Mouse (Mus musculus) CH12.LX (cell line): ENCODE data around the gene Cry2. TPM values are rescaled to one million over a fixed set of nuclear protein-coding genes. Genes with fewer than 3 reads are reported as not detected.

Experiments
- DNase-seq: peaks from one replicate; pipeline ENCODE4 v3.0.0-alpha.2; 2013; ENCODE audit errors: extremely low read depth
- H3K27ac ChIP-seq: 2 replicates; pipeline ENCODE4 v1.5.1; 2012; ENCODE audit warnings: low read depth, mild to moderate bottlenecking, control low read depth, moderate library complexity; ENCODE audit not compliant: insufficient read depth
- H3K27me3 ChIP-seq: replicated peaks from 2 replicates; pipeline ENCODE3; 2012; ENCODE audit warnings: inconsistent platforms
- H3K36me3 ChIP-seq, 2 experiments: replicated peaks in 1 of 2; 2 replicates each; pipeline versions ENCODE3 to v1.6.1; 2012; ENCODE audit warnings: inconsistent platforms in 1 of 2, low read length in 1 of 2, mild to moderate bottlenecking in 1 of 2, mixed read lengths in 1 of 2, moderate library complexity in 1 of 2; ENCODE audit not compliant: control insufficient read depth in 1 of 2, insufficient read depth in 1 of 2
- H3K4me1 ChIP-seq, 2 experiments: 2 replicates each; pipeline ENCODE4 v1.6.1; 2012; ENCODE audit warnings: inconsistent platforms in 1 of 2, moderate library complexity in 1 of 2; ENCODE audit not compliant: insufficient read depth in 2 of 2, control insufficient read depth in 1 of 2
- H3K4me2 ChIP-seq: 2 replicates; pipeline ENCODE4 v1.6.1; 2012; ENCODE audit warnings: low read depth, mild to moderate bottlenecking, control low read depth; ENCODE audit not compliant: poor library complexity, insufficient read depth, severe bottlenecking
- H3K4me3 ChIP-seq, 3 experiments: fragments of 150-350 bp in 1 of 3; sonication (generic) in 1 of 3; replicated peaks in 1 of 3; 2 replicates each; pipeline versions ENCODE3 to v1.5.1; 2011 to 2012; ENCODE audit warnings: low read depth in 2 of 3, low read length in 2 of 3, mild to moderate bottlenecking in 2 of 3, moderate library complexity in 2 of 3, control low read depth in 1 of 3, improper control_type of control experiment in 1 of 3, inconsistent platforms in 1 of 3, mixed read lengths in 1 of 3; ENCODE audit not compliant: poor library complexity in 1 of 3
- H3K79me2 ChIP-seq: replicated peaks from 2 replicates; pipeline ENCODE4 v1.6.1; 2012; ENCODE audit warnings: mild to moderate bottlenecking, moderate library complexity; ENCODE audit not compliant: control insufficient read depth, poor library complexity, insufficient read depth, severe bottlenecking; ENCODE audit errors: extremely low read depth
- H3K9ac ChIP-seq: 2 replicates; pipeline ENCODE4 v1.6.1; 2012; ENCODE audit warnings: low read depth, mild to moderate bottlenecking, control low read depth, moderate library complexity; ENCODE audit not compliant: insufficient read depth
- H3K9me3 ChIP-seq: replicated peaks from 2 replicates; pipeline ENCODE3; 2012; ENCODE audit warnings: low read length, inconsistent platforms, mixed read lengths
- BHLHE40 ChIP-seq: IDR thresholded peaks from 2 replicates; pipeline ENCODE4 v1.6.1; 2011; ENCODE audit warnings: mild to moderate bottlenecking, low read depth, low read length, improper control_type of control experiment
- CHD1 ChIP-seq: IDR thresholded peaks from 2 replicates; pipeline ENCODE4 v1.6.1; 2012; ENCODE audit warnings: low read depth, low read length, improper control_type of control experiment, inconsistent platforms
- CHD2 ChIP-seq: IDR thresholded peaks from 2 replicates; pipeline ENCODE4 v1.6.1; 2011; ENCODE audit warnings: low read length, improper control_type of control experiment
- CTCF ChIP-seq, 2 experiments: IDR thresholded peaks in 1 of 2; conservative IDR thresholded peaks in 1 of 2; 2 replicates each; pipeline ENCODE4 v1.5.1; 2011 to 2012; ENCODE audit warnings: low read depth in 2 of 2, low read length in 2 of 2, improper control_type of control experiment in 1 of 2, inconsistent platforms in 1 of 2, mild to moderate bottlenecking in 1 of 2, moderate library complexity in 1 of 2
- E2F4 ChIP-seq: IDR thresholded peaks from 2 replicates; pipeline ENCODE4 v1.6.1; 2011; ENCODE audit warnings: low read depth, low read length, improper control_type of control experiment; ENCODE audit not compliant: insufficient replicate concordance
- ELF1 ChIP-seq: IDR thresholded peaks from 2 replicates; pipeline ENCODE4 v1.6.1; 2014; ENCODE audit warnings: low read depth, mild to moderate bottlenecking, inconsistent platforms, low read length, improper control_type of control experiment
- EP300 ChIP-seq: IDR thresholded peaks from 2 replicates; pipeline ENCODE4 v1.6.1; 2011; ENCODE audit warnings: low read length, improper control_type of control experiment
- ETS1 ChIP-seq: conservative IDR thresholded peaks from 2 replicates; pipeline ENCODE4 v1.6.1; 2012; ENCODE audit warnings: low read depth, mild to moderate bottlenecking, inconsistent platforms, low read length, improper control_type of control experiment, moderate library complexity
- GABPA ChIP-seq: IDR thresholded peaks from 2 replicates; pipeline ENCODE4 v1.6.1; 2012; ENCODE audit warnings: low read depth, low read length, improper control_type of control experiment, inconsistent platforms; ENCODE audit not compliant: insufficient replicate concordance
- HCFC1 ChIP-seq: IDR thresholded peaks from 2 replicates; pipeline ENCODE4 v1.6.1; 2012; ENCODE audit warnings: low read depth, mild to moderate bottlenecking, inconsistent platforms, low read length, improper control_type of control experiment
- IRF4 ChIP-seq: IDR thresholded peaks from 2 replicates; pipeline ENCODE4 v1.6.1; 2014; ENCODE audit warnings: low read depth, mild to moderate bottlenecking, inconsistent platforms, low read length, improper control_type of control experiment
- JUN ChIP-seq: IDR thresholded peaks from 2 replicates; pipeline ENCODE4 v1.6.1; 2011; ENCODE audit warnings: low read depth, mild to moderate bottlenecking, low read length, improper control_type of control experiment, moderate library complexity; ENCODE audit not compliant: insufficient read depth
- JUND ChIP-seq: conservative IDR thresholded peaks from 2 replicates; pipeline ENCODE4 v1.6.1; 2011; ENCODE audit warnings: low read depth, low read length, improper control_type of control experiment
- KAT2A ChIP-seq: IDR thresholded peaks from 2 replicates; pipeline ENCODE4 v1.6.1; 2012; ENCODE audit warnings: low read length, improper control_type of control experiment, inconsistent platforms; ENCODE audit not compliant: insufficient replicate concordance
- MAFK ChIP-seq: IDR thresholded peaks from 2 replicates; pipeline ENCODE4 v1.6.1; 2011; ENCODE audit warnings: low read length, improper control_type of control experiment; ENCODE audit not compliant: insufficient replicate concordance
- MAX ChIP-seq: IDR thresholded peaks from 2 replicates; pipeline ENCODE4 v1.6.1; 2011; ENCODE audit warnings: low read length, improper control_type of control experiment
- MAZ ChIP-seq: IDR thresholded peaks from 2 replicates; pipeline ENCODE4 v1.6.1; 2012; ENCODE audit warnings: low read depth, mild to moderate bottlenecking, inconsistent platforms, low read length, improper control_type of control experiment, moderate library complexity
- MEF2A ChIP-seq: IDR thresholded peaks from 2 replicates; pipeline ENCODE4 v1.6.1; 2014; ENCODE audit warnings: low read depth, mild to moderate bottlenecking, inconsistent platforms, low read length, improper control_type of control experiment, borderline replicate concordance
- MXI1 ChIP-seq: IDR thresholded peaks from 2 replicates; pipeline ENCODE4 v1.6.1; 2011; ENCODE audit warnings: mild to moderate bottlenecking, low read depth, low read length, improper control_type of control experiment
- MYC ChIP-seq: IDR thresholded peaks from 2 replicates; pipeline ENCODE4 v1.6.1; 2011; ENCODE audit warnings: low read depth, mild to moderate bottlenecking, improper control_type of control experiment, low read length
- NELFE ChIP-seq: IDR thresholded peaks from 2 replicates; pipeline ENCODE4 v1.6.1; 2011; ENCODE audit warnings: low read depth, low read length, improper control_type of control experiment
- NRF1 ChIP-seq: IDR thresholded peaks from 2 replicates; pipeline ENCODE4 v1.6.1; 2014; ENCODE audit warnings: low read depth, mild to moderate bottlenecking, inconsistent platforms, low read length, improper control_type of control experiment, moderate library complexity
- PAX5 ChIP-seq: IDR thresholded peaks from 2 replicates; pipeline ENCODE4 v1.6.1; 2012; ENCODE audit warnings: low read length, inconsistent platforms, mixed read lengths
- POLR2A ChIP-seq: IDR thresholded peaks from 2 replicates; pipeline ENCODE4 v1.6.1; 2011; ENCODE audit warnings: low read depth, mild to moderate bottlenecking, improper control_type of control experiment, low read length
- POLR2AphosphoS2 ChIP-seq: IDR thresholded peaks from 2 replicates; pipeline ENCODE4 v1.6.1; 2011; ENCODE audit warnings: low read depth, low read length, improper control_type of control experiment
- RAD21 ChIP-seq: IDR thresholded peaks from 2 replicates; pipeline ENCODE4 v1.6.1; 2011; ENCODE audit warnings: low read depth, mild to moderate bottlenecking, low read length, improper control_type of control experiment, moderate library complexity
- RCOR1 ChIP-seq: conservative IDR thresholded peaks from 2 replicates; pipeline ENCODE4 v1.6.1; 2012; ENCODE audit warnings: low read depth, mild to moderate bottlenecking, inconsistent platforms, low read length, improper control_type of control experiment
- SIN3A ChIP-seq: IDR thresholded peaks from 2 replicates; pipeline ENCODE4 v1.6.1; 2012; ENCODE audit warnings: low read length, improper control_type of control experiment, inconsistent platforms
- SMC3 ChIP-seq: IDR thresholded peaks from 2 replicates; pipeline ENCODE4 v1.6.1; 2011; ENCODE audit warnings: low read depth, low read length, improper control_type of control experiment
- TBP ChIP-seq: conservative IDR thresholded peaks from 2 replicates; pipeline ENCODE4 v1.6.1; 2011; ENCODE audit warnings: low read depth, low read length, improper control_type of control experiment
- TCF12 ChIP-seq: IDR thresholded peaks from 2 replicates; pipeline ENCODE4 v1.6.1; 2014; ENCODE audit warnings: low read depth, mild to moderate bottlenecking, inconsistent platforms, low read length, improper control_type of control experiment
- UBTF ChIP-seq: IDR thresholded peaks from 2 replicates; pipeline ENCODE4 v1.6.1; 2012; ENCODE audit warnings: low read depth, mild to moderate bottlenecking, inconsistent platforms, low read length, improper control_type of control experiment, moderate library complexity
- USF1 ChIP-seq: IDR thresholded peaks from 2 replicates; pipeline ENCODE4 v1.6.1; 2014; ENCODE audit warnings: low read depth, mild to moderate bottlenecking, inconsistent platforms, low read length, improper control_type of control experiment
- USF2 ChIP-seq: conservative IDR thresholded peaks from 2 replicates; pipeline ENCODE4 v1.6.1; 2011; ENCODE audit warnings: low read depth, low read length, improper control_type of control experiment
- ZC3H11A ChIP-seq: IDR thresholded peaks from 2 replicates; pipeline ENCODE4 v1.6.1; 2012; ENCODE audit warnings: low read depth, mild to moderate bottlenecking, inconsistent platforms, low read length, improper control_type of control experiment
- ZKSCAN1 ChIP-seq: IDR thresholded peaks from 2 replicates; pipeline ENCODE4 v1.6.1; 2012; ENCODE audit warnings: low read depth, inconsistent platforms, low read length, improper control_type of control experiment, borderline replicate concordance
- ZMIZ1 ChIP-seq: IDR thresholded peaks from 2 replicates; pipeline ENCODE4 v1.6.1; 2012; ENCODE audit warnings: low read depth, mild to moderate bottlenecking, inconsistent platforms, low read length, improper control_type of control experiment
- ZNF384 ChIP-seq: IDR thresholded peaks from 2 replicates; pipeline ENCODE4 v1.6.1; 2012; ENCODE audit warnings: low read depth, low read length, improper control_type of control experiment, inconsistent platforms
- dilution Hi-C: fragments of 300-500 bp; cut with MboI; formaldehyde crosslinking; loops from 2 replicates; pipeline ENCODE4 v1.14.3; 2020; ENCODE audit warnings: low sequenced_read_pairs; ENCODE audit not compliant: extremely low pct_unique_long_range_greater_than_20kb, extremely low pct_ligation_motif_present
- in situ Hi-C: fragments of 300-500 bp; cut with MboI; formaldehyde crosslinking; loops from 3 replicates; pipeline ENCODE4 v1.14.3; 2019; ENCODE audit warnings: low sequenced_read_pairs, low pct_ligation_motif_present, low pct_unique_long_range_greater_than_20kb, mixed read lengths
- polyA plus RNA-seq: library from polyadenylated mRNA; unstranded; fragments of >175 nt; gene quantifications from 2 replicates; pipeline ENCODE4 v1.2.1, GENCODE M21; 2012; ENCODE audit warnings: low read depth; ENCODE audit not compliant: insufficient read length
- total RNA-seq, 2 experiments: library from RNA; depleted of rRNA; stranded (reverse); fragments of 300-350 nt in 1 of 2; fragments of >200 nt in 1 of 2; gene quantifications; 2 replicates each; pipeline ENCODE4 v1.2.3; 2012 to 2014

Gene Cry2
- 8.8 and 12.7 TPM in 2 replicates for total RNA-seq (2012; rRNA removed)
- 3.7 and 4.3 TPM in 2 replicates for total RNA-seq (2014; rRNA removed)
- 15.2 and 15.9 TPM in 2 replicates for polyA plus RNA-seq

GRCm38 (mm10) chr2:92433578-92434374 is at the start of gene Cry2:
Gene Cry2 (minus strand): TSS chr2:92434043.
- peaks cover 11 to 44% of the 10 kb centered on the region in 2 experiments for H3K4me1 ChIP-seq
- H3K27me3 ChIP-seq: peaks cover 6% of the 10 kb centered on the region
- H3K4me2 ChIP-seq: peak within 1 kb of the TSS; percentile 97
- H3K27ac ChIP-seq: peak within 1 kb of the TSS; percentile 50
- peaks cover 38% of the 10 kb centered on the region for H3K79me2 ChIP-seq
- H3K4me3 ChIP-seq: peak within 1 kb of the TSS; percentile 90 to 100 (median 92)
- TF ChIP-seq USF2 (no peak), GABPA (no peak), ZC3H11A (no peak), MAFK (no peak), CHD2 (peak; percentile 97), PAX5 (no peak), JUND (no peak), POLR2A (peak; percentile 90), HCFC1 (peak; percentile 8; the same call in 1 of the 2 replicates), MEF2A (no peak; the same call in 1 of the 2 replicates), TCF12 (peak; percentile 81), POLR2AphosphoS2 (peak; percentile 37; the same call in 1 of the 2 replicates), RAD21 (no peak), MAX (peak; percentile 97), UBTF (no peak), NRF1 (peak; percentile 67; the same call in 1 of the 2 replicates), E2F4 (no peak), CHD1 (no peak), MXI1 (peak; percentile 94), USF1 (no peak), TBP (no peak), ELF1 (no peak; the same call in 1 of the 2 replicates), SIN3A (peak; percentile 91; the same call in 1 of the 2 replicates), EP300 (no peak), MYC (peak; percentile 83), ZNF384 (no peak), CTCF (conservative IDR thresholded peaks at IDR 0.05 in 1 of 2, IDR thresholded peaks at IDR 0.05 in 1 of 2; ENCODE audit: low read depth in 2 of 2, low read length in 2 of 2) (no peak), SMC3 (no peak), ETS1 (peak; percentile 60), BHLHE40 (peak; percentile 99), NELFE (peak; percentile 63; the same call in 1 of the 2 replicates), RCOR1 (no peak), MAZ (no peak), JUN (no peak), ZMIZ1 (peak; percentile 94), KAT2A (0 out of 2 replicates have a peak, but pooled peaks have one; percentile 14), ZKSCAN1 (no peak), IRF4 (no peak; the same call in 1 of the 2 replicates)
- dilution Hi-C loops (no loop called here), in situ Hi-C loops (loop anchor here (5.0 kb wide), 1 partner anchor 446 kb away; no protein-coding TSS in a partner anchor)
- H3K36me3 ChIP-seq: peaks cover 7 to 34% of the 10 kb centered on the region in 2 experiments
- H3K9ac ChIP-seq: peak within 1 kb of the TSS; percentile 87
- DNase-seq: peak; percentile 98
- H3K9me3 ChIP-seq: peaks cover 6% of the 10 kb centered on the region
